Mouse (Mus musculus): ENCODE data around the gene Myo10. TPM values are rescaled to one million over a fixed set of nuclear protein-coding genes. Genes with fewer than 3 reads are reported as not detected.

The Myo10 gene
- polyA plus RNA-seq, 1 experiment from 2014 or later = 28.8 TPM

DNA sequence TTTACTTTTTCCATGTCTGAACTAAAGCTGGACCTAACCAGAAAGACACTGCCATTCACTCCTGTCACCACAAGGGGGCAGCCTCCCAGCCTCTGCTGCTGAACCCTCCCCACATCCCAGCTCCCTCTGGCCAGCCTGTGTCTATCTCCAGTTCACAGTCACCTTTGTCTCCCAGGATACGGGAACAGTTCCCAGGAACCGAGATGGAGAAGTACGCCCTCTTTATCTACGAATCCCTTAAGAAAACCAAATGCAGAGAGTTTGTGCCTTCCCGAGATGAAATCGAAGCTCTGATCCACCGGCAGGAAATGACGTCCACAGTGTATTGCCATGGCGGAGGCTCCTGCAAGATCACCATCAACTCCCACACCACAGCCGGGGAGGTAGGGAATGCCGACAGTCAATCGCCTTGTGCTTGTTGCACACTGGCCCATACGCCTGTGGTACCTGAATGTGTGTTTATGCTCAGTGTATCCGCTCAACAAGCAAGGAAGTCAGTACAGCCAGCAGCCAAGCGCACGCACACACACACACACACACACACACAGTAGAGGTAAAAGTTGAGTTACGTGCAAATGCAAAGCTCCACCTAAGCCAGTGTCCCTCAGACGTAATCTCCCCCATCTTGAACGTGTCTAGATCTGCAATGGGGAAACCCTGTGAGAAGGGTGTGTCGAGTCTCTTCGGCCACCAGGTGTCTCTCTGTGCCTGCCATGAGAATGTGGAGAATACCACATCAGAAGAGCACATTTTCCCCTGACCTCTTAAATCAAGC lies 183.2 kb downstream of the Myo10 start:
- Histone ChIP-seq H3K27ac (ENCODE audit: low read length) (no peak overlapping the region), H3K27me3 (ENCODE audit: control insufficient read depth, insufficient read depth, low read depth, low read length) (no peaks in the 10 kb centered on the region), H3K9me3 (replicated peaks; ENCODE audit: control insufficient read depth, low read length, poor library complexity, severe bottlenecking) (no peaks in the 10 kb centered on the region), H3K4me2 (ENCODE audit: low read length) (no peak overlapping the region), H3K4me3 (ENCODE audit: low read depth, low read length) (no peak overlapping the region), H3K36me3 (ENCODE audit: control insufficient read depth, insufficient read depth, low read length) (peaks cover 9% of the 10 kb centered on the region), H3K4me1 (ENCODE audit: control insufficient read depth, insufficient read depth, low read length) (no peaks in the 10 kb centered on the region), H3K9ac (ENCODE audit: low read depth, low read length) (no peak overlapping the region)
- peak; percentile 68 for ATAC-seq
- 84% methylated on average over 21 of the region's 21 CpGs for WGBS

DNA sequence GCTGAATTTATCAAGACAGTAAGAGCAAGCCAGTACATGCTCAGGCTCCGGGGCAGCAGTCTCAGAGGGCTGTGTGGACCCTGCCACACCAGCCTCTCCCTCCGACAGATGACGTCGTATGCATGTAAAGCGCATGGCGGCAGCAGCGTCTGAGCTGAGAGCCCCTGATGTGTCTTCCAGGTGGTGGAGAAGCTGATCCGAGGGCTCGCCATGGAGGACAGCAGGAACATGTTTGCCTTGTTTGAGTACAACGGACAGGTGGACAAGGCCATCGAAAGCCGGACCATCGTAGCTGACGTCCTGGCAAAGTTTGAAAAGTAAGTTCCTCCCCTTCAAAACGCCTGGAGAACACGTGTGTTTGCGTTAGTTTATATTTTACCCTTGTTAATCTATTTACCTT lies 184.0 kb downstream of the Myo10 start:
- Histone ChIP-seq H3K9me3 (replicated peaks; ENCODE audit: control insufficient read depth, low read length, poor library complexity, severe bottlenecking) (no peaks in the 10 kb centered on the region), H3K4me2 (ENCODE audit: low read length) (no peak overlapping the region), H3K27me3 (ENCODE audit: control insufficient read depth, insufficient read depth, low read depth, low read length) (no peaks in the 10 kb centered on the region), H3K4me3 (ENCODE audit: low read depth, low read length) (no peak overlapping the region), H3K9ac (ENCODE audit: low read depth, low read length) (no peak overlapping the region), H3K27ac (ENCODE audit: low read length) (no peak overlapping the region), H3K36me3 (ENCODE audit: control insufficient read depth, insufficient read depth, low read length) (peaks cover 13% of the 10 kb centered on the region; the same call in 1 of the 2 replicates), H3K4me1 (ENCODE audit: control insufficient read depth, insufficient read depth, low read length) (no peaks in the 10 kb centered on the region)
- 92% methylated on average over 17 of the region's 17 CpGs for WGBS
- ATAC-seq = no peak

DNA sequence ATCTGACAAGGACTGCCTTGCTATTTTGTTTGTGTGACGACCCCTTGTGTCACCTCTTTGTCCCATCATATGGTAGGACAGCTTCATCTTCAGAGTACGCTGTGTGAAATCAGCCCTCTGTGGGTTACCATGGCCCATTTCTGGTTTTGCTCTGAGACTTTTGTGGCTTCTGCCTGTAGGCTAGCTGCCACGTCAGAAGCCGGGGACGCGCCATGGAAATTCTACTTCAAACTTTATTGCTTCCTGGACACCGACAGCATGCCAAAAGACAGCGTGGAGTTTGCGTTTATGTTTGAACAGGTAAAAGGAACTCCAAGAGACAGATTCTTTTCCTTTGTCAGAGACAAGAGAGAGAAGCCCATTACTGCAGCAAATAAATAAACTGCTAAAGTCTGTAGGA lies 184.6 kb downstream of the Myo10 start:
- no peaks in the 10 kb centered on the region for H3K4me1 ChIP-seq (ENCODE audit: control insufficient read depth, insufficient read depth, low read length)
- no peak overlapping the region for H3K4me2 ChIP-seq (ENCODE audit: low read length)
- no peaks in the 10 kb centered on the region for H3K9me3 ChIP-seq (replicated peaks; ENCODE audit: control insufficient read depth, low read length, poor library complexity, severe bottlenecking)
- 94% methylated on average over 9 of the region's 9 CpGs for WGBS
- H3K27me3 ChIP-seq (ENCODE audit: control insufficient read depth, insufficient read depth, low read depth, low read length) = no peaks in the 10 kb centered on the region
- H3K27ac ChIP-seq (ENCODE audit: low read length) = no peak overlapping the region
- peaks cover 14% of the 10 kb centered on the region; the same call in 1 of the 2 replicates for H3K36me3 ChIP-seq (ENCODE audit: control insufficient read depth, insufficient read depth, low read length)
- ATAC-seq = no peak
- no peak overlapping the region for H3K9ac ChIP-seq (ENCODE audit: low read depth, low read length)
- H3K4me3 ChIP-seq (ENCODE audit: low read depth, low read length) = no peak overlapping the region

DNA sequence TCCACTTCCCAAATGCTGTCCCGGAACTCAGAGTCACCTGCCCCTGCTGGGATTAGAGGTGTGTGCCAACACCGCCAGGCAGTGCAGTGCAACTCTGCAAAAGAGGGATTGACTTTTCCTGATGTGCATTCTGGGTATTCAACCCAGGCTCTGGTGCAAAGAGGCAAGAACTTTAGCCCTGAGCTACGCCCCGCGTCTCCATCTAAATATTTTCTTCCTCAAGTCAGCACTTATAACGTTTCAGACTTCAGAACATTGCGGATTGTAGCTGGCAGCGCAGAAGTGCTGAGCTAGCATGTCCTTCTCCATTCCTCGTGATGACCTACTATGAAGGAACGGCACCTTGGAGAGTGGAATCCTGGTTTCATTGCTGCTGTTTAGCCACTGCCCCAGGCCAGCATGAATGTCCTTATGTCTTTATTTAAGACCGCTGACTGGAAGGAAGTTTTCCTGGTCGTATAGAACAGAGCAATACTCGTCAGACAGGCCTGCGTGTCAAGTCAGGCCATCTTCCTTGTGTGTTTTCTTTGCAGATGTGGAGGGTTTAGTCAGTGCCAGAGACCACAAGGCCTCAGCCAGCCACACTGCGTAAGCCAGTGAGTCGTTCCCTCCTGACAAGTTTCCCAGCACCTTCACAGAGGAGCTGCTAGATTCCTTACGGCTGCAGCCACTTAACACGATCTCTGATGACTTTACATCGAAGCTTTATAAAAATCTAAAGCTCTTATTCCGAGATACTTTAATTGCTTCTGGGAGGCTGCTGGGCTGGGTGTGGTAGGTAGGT lies 186.5 kb downstream of the Myo10 start:
- 93% methylated on average over 20 of the region's 20 CpGs for WGBS
- H3K27me3 ChIP-seq (ENCODE audit: control insufficient read depth, insufficient read depth, low read depth, low read length) = no peaks in the 10 kb centered on the region

DNA sequence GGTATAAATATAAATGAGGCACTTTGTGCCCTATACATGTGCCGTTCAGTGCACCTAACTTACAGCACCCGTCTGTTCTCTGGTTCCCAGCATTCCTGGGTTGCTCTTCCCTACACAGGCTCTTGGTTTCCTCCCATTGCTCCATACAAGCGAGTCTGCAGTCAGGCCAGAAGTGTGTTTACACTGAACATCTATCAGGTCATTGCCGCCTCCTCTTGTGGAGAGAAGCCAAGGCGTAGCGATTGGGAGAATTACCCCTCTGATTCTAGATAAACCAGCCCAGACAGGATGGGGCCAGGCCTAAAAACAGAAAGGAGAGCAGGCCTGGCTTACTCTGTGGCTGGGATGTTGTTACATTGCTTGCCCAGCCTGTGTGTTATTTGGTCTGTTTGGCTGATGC lies 187.3 kb downstream of the Myo10 start:
- no peak overlapping the region for H3K9ac ChIP-seq (ENCODE audit: low read depth, low read length)
- H3K4me3 ChIP-seq (ENCODE audit: low read depth, low read length) = no peak overlapping the region
- H3K4me2 ChIP-seq (ENCODE audit: low read length) = no peak overlapping the region
- no peaks in the 10 kb centered on the region for H3K27me3 ChIP-seq (ENCODE audit: control insufficient read depth, insufficient read depth, low read depth, low read length)
- 96% methylated on average over 6 of the region's 6 CpGs for whole genome bisulfite sequencing
- H3K27ac ChIP-seq (ENCODE audit: low read length) = no peak overlapping the region
- no peak for ATAC-seq
- no peaks in the 10 kb centered on the region for H3K4me1 ChIP-seq (ENCODE audit: control insufficient read depth, insufficient read depth, low read length)
- H3K36me3 ChIP-seq (ENCODE audit: control insufficient read depth, insufficient read depth, low read length) = peaks cover 14% of the 10 kb centered on the region; the same call in 1 of the 2 replicates
- no peaks in the 10 kb centered on the region for H3K9me3 ChIP-seq (replicated peaks; ENCODE audit: control insufficient read depth, low read length, poor library complexity, severe bottlenecking)

More for the DNA sequence above, 186.5 kb downstream of the Myo10 start:
- no peak overlapping the region for H3K27ac ChIP-seq (ENCODE audit: low read length)
- no peak overlapping the region for H3K4me2 ChIP-seq (ENCODE audit: low read length)
- no peaks in the 10 kb centered on the region for H3K9me3 ChIP-seq (replicated peaks; ENCODE audit: control insufficient read depth, low read length, poor library complexity, severe bottlenecking)
- no peaks in the 10 kb centered on the region for H3K4me1 ChIP-seq (ENCODE audit: control insufficient read depth, insufficient read depth, low read length)
- H3K4me3 ChIP-seq (ENCODE audit: low read depth, low read length) = no peak overlapping the region
- no peak for ATAC-seq
- H3K36me3 ChIP-seq (ENCODE audit: control insufficient read depth, insufficient read depth, low read length) = peaks cover 11% of the 10 kb centered on the region; the same call in 1 of the 2 replicates
- H3K9ac ChIP-seq (ENCODE audit: low read depth, low read length) = no peak overlapping the region

DNA sequence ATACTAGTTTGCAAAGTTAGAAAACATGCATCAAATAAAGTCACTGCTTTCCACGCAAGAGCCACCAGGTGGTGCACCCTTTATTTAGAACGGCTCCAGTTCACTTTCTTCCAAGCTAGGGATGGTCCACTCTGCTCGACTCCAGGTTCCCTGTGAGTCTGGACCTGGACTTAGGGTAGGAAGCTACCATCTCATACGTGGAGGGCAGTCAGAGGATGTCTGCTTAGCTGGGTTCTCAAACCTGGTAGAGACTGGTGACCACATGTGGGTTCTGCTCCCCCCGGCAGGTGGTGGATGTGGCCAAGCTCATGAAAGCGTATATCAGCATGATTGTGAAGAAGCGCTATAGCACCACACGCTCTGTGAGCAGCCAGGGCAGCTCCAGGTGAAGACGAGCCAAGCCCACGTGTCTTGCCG lies 189.5 kb downstream of the Myo10 start:
- Histone ChIP-seq H3K4me3 (ENCODE audit: low read depth, low read length) (no peak overlapping the region), H3K9ac (ENCODE audit: low read depth, low read length) (no peak overlapping the region), H3K27me3 (ENCODE audit: control insufficient read depth, insufficient read depth, low read depth, low read length) (no peaks in the 10 kb centered on the region), H3K27ac (ENCODE audit: low read length) (no peak overlapping the region), H3K9me3 (replicated peaks; ENCODE audit: control insufficient read depth, low read length, poor library complexity, severe bottlenecking) (no peaks in the 10 kb centered on the region), H3K36me3 (ENCODE audit: control insufficient read depth, insufficient read depth, low read length) (peaks cover 14% of the 10 kb centered on the region; the same call in 1 of the 2 replicates), H3K4me1 (ENCODE audit: control insufficient read depth, insufficient read depth, low read length) (no peaks in the 10 kb centered on the region), H3K4me2 (ENCODE audit: low read length) (no peak overlapping the region)
- ATAC-seq = peak; percentile 29; the same call in 1 of the 2 replicates
- 92% methylated on average over 11 of the region's 11 CpGs for WGBS

DNA sequence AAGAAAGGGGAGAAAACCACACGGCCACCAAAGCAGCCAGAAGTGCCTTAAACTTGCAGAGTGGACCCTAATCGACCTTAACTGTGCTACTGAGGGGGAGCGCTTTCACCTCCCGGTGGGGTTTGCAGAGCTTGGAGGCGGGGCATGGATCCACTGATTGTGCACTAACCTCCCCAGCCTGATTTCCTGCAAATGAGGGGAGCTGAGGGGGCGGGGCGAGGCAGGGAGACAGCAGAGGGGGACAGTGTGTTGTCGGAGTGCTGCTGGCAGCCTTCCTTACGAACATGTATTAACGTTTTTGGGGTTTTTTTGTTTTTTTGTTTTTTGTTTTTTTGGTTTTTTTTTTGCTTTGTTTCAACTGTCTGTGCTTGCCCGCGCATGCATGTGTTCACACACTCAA lies 190.2 kb downstream of the Myo10 start:
- no peaks in the 10 kb centered on the region for H3K9me3 ChIP-seq (replicated peaks; ENCODE audit: control insufficient read depth, low read length, poor library complexity, severe bottlenecking)
- no peak for ATAC-seq
- no peak overlapping the region for H3K9ac ChIP-seq (ENCODE audit: low read depth, low read length)
- no peaks in the 10 kb centered on the region for H3K27me3 ChIP-seq (ENCODE audit: control insufficient read depth, insufficient read depth, low read depth, low read length)
- no peak overlapping the region for H3K27ac ChIP-seq (ENCODE audit: low read length)
- 81% methylated on average over 12 of the region's 12 CpGs for WGBS
- no peak overlapping the region for H3K4me2 ChIP-seq (ENCODE audit: low read length)
- no peaks in the 10 kb centered on the region for H3K4me1 ChIP-seq (ENCODE audit: control insufficient read depth, insufficient read depth, low read length)
- H3K36me3 ChIP-seq (ENCODE audit: control insufficient read depth, insufficient read depth, low read length) = peaks cover 14% of the 10 kb centered on the region; the same call in 1 of the 2 replicates
- H3K4me3 ChIP-seq (ENCODE audit: low read depth, low read length) = no peak overlapping the region

DNA sequence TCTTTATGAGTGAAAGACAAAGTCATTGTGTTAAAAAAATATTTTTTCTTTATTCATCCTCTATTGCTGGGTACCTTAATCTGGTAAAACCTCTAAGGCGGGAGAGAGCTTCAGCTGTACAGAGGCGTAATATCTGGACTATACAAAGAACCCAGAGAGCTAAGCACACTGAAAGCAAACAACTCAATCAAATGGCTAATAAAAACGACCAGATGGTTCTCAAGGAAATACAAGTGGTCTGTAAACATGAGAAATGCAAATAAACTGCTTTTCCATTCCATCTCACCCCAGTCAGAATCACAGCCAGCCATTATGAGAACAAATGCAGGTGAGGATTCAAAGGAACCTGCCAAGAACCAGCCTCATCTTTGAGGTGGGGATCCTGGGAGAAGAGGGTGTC lies 192.2 kb downstream of the Myo10 start:
- Histone ChIP-seq H3K4me3 (ENCODE audit: low read depth, low read length) (no peak overlapping the region), H3K27me3 (ENCODE audit: control insufficient read depth, insufficient read depth, low read depth, low read length) (no peaks in the 10 kb centered on the region), H3K4me2 (ENCODE audit: low read length) (no peak overlapping the region), H3K4me1 (ENCODE audit: control insufficient read depth, insufficient read depth, low read length) (no peaks in the 10 kb centered on the region), H3K36me3 (ENCODE audit: control insufficient read depth, insufficient read depth, low read length) (peaks cover 11% of the 10 kb centered on the region; the same call in 1 of the 2 replicates), H3K9me3 (replicated peaks; ENCODE audit: control insufficient read depth, low read length, poor library complexity, severe bottlenecking) (no peaks in the 10 kb centered on the region), H3K27ac (ENCODE audit: low read length) (no peak overlapping the region), H3K9ac (ENCODE audit: low read depth, low read length) (no peak overlapping the region)
- ATAC-seq = no peak
- 81% methylated on average over 3 of the region's 3 CpGs for WGBS

DNA sequence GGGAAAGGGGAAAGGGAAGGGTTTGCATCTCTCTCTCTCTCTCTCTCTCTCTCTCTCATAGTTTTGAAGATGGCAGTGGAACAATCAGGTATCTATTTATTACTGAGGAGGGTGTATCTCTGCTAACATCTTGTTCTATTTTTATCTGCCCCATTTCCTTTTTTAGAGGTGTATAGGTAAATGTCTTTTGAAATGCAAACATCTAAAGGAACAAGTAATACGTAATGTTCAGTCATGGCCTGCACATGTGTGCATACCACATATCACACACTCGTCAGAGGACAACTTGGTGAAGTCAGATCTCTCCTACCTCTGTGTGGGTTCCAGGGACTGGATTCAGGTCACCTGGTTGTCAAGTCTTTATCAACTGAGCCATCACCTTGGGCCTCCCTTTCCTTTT lies 194.9 kb downstream of the Myo10 start:
- Histone ChIP-seq H3K36me3 (ENCODE audit: control insufficient read depth, insufficient read depth, low read length) (peaks cover 4% of the 10 kb centered on the region; the same call in 1 of the 2 replicates), H3K4me1 (ENCODE audit: control insufficient read depth, insufficient read depth, low read length) (no peaks in the 10 kb centered on the region), H3K27ac (ENCODE audit: low read length) (no peak overlapping the region), H3K9me3 (replicated peaks; ENCODE audit: control insufficient read depth, low read length, poor library complexity, severe bottlenecking) (peaks cover 4% of the 10 kb centered on the region; the same call in 1 of the 2 replicates), H3K9ac (ENCODE audit: low read depth, low read length) (no peak overlapping the region), H3K4me2 (ENCODE audit: low read length) (no peak overlapping the region), H3K27me3 (ENCODE audit: control insufficient read depth, insufficient read depth, low read depth, low read length) (no peaks in the 10 kb centered on the region), H3K4me3 (ENCODE audit: low read depth, low read length) (no peak overlapping the region)
- no peak for ATAC-seq
- 91% methylated on average over 2 of the region's 2 CpGs for WGBS

All from midbrain, embryonic 16.5 days (tissue).